Mouse (Mus musculus) spleen, adult 2 months (tissue): ENCODE results near the gene Xntrpc.

Source experiments
- CTCF ChIP-seq: fragments of 200-500 bp; IDR thresholded peaks from 2 replicates; pipeline ENCODE4 v1.5.1; 2011; ENCODE audit warnings: mild to moderate bottlenecking, inconsistent platforms; ENCODE audit not compliant: insufficient read depth, insufficient read length, insufficient replicate concordance; ENCODE audit errors: extremely low read depth
- POLR2A ChIP-seq: fragments of 200-500 bp; IDR thresholded peaks from 2 replicates; pipeline ENCODE4 v1.6.1; 2011; ENCODE audit warnings: low read depth, low read length, inconsistent platforms

DNA sequence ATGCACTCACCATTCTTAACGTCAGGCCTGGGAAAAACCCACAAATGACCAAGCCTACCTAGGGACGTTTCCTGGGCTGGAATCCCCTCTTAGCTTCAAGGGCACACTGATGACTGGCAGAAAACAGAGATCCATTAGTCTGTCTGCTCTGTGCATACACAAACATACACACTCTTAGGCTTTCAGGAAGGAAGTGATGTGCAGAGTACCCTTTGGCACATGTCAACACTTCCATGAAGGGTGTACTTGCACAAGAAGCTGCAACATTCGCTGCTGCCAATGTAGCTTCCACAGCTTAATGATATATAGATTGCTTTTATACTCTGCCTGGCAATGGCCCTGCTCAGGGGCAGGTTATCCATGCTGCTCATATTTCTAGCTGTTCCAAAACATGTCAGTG is 46.2 kb upstream of the Xntrpc start:
- TF ChIP-seq CTCF, result no peak
- no peak for TF ChIP-seq POLR2A
